Comparison of ENCODE assay signal across 8 mouse cellular contexts in genomic region chr14:16574925-16575721, GRCm38 (mm10).
DNase-seq lines count a peak whose midpoint lies in the region; ATAC-seq and TF ChIP-seq lines count a peak whose summit lies in the region.

No protein-coding gene starts in this region.

- no peak overlapping the region for H3K27ac ChIP-seq in spleen, adult 2 months (ENCODE audit: insufficient read depth, low read length)
- peak overlapping the region; percentile 82 for H3K27ac ChIP-seq in limb, embryonic 12.5 days
- H3K27ac ChIP-seq in midbrain, embryonic 12.5 days (replicated peaks): peak overlapping the region; percentile 47; the same call in 1 of the 2 replicates
- H3K27ac ChIP-seq in small intestine, adult 2 months (ENCODE audit: insufficient read depth, low read depth, low read length): 0 out of 2 replicates have a peak overlapping the region, but pooled peaks have one; percentile 20

- TF ChIP-seq POLR2A in spleen, adult 2 months (IDR thresholded peaks at IDR 0.05; ENCODE audit: low read depth, low read length): no peak
- TF ChIP-seq POLR2A in small intestine, adult 2 months (IDR thresholded peaks at IDR 0.05; ENCODE audit: low read depth, low read length): no peak; the same call in 1 of the 2 replicates

- DNase-seq in spleen, adult 2 months (ENCODE audit: low read depth in 1 of 2, low spot score in 2 of 2): no peak
- no peak for DNase-seq in spleen, adult 12 weeks (ENCODE audit: low spot score)
- peak; percentile 37 for DNase-seq in fat pad, adult 2 months (ENCODE audit: extremely low read depth, low read depth, low spot score)
- peak; percentile 91 for DNase-seq in heart, adult 9 months (ENCODE audit: low spot score in 2 of 2)
- peak; percentile 88 to 93 for DNase-seq in kidney, adult 8-10 months

- peak overlapping the region; percentile 90 for H3K4me2 ChIP-seq in limb, embryonic 12.5 days
- peak overlapping the region; percentile 84 for H3K4me2 ChIP-seq in midbrain, embryonic 12.5 days (replicated peaks)

- 4% methylated on average over 52 of the region's 52 CpGs for WGBS in spleen, adult 2 months
- 1% methylated on average over 52 of the region's 52 CpGs for WGBS in limb, embryonic 12.5 days
- WGBS in midbrain, embryonic 12.5 days: under 1% methylated on average over 52 of the region's 52 CpGs
- 1% methylated on average over 52 of the region's 52 CpGs for WGBS in small intestine, adult 2 months

- no peak for TF ChIP-seq CTCF in spleen, adult 2 months (IDR thresholded peaks at IDR 0.05; ENCODE audit: extremely low read depth, insufficient read depth, insufficient read length, insufficient replicate concordance)
- no peak for TF ChIP-seq CTCF in small intestine, adult 2 months (IDR thresholded peaks at IDR 0.05; ENCODE audit: extremely low read depth, insufficient read length, insufficient replicate concordance, low read depth, low read length)

- peak overlapping the region; percentile 58 for H3K9ac ChIP-seq in limb, embryonic 12.5 days (replicated peaks)
- peak overlapping the region; percentile 58 for H3K9ac ChIP-seq in midbrain, embryonic 12.5 days (replicated peaks)

- no peaks in the 10 kb centered on the region for H3K36me3 ChIP-seq in spleen, adult 2 months (ENCODE audit: control insufficient read depth, insufficient read depth, low read length)
- H3K36me3 ChIP-seq in limb, embryonic 12.5 days: no peaks in the 10 kb centered on the region
- H3K36me3 ChIP-seq in midbrain, embryonic 12.5 days: no peaks in the 10 kb centered on the region
- H3K36me3 ChIP-seq in small intestine, adult 2 months (ENCODE audit: control insufficient read depth, insufficient read depth, low read length): no peaks in the 10 kb centered on the region

- H3K4me1 ChIP-seq in spleen, adult 2 months (ENCODE audit: control insufficient read depth, insufficient read depth, insufficient read length): peaks cover 2% of the 10 kb centered on the region; the same call in 1 of the 2 replicates
- H3K4me1 ChIP-seq in limb, embryonic 12.5 days (replicated peaks): peaks cover 24% of the 10 kb centered on the region; the same call in 1 of the 2 replicates
- H3K4me1 ChIP-seq in midbrain, embryonic 12.5 days: peaks cover 18% of the 10 kb centered on the region; the same call in 1 of the 2 replicates
- no peaks in the 10 kb centered on the region for H3K4me1 ChIP-seq in small intestine, adult 2 months (ENCODE audit: control insufficient read depth, insufficient read depth, insufficient read length, low read length)

- H3K4me3 ChIP-seq in spleen, adult 2 months (ENCODE audit: extremely low read depth, insufficient read depth, insufficient read length): peak overlapping the region; percentile 39
- H3K4me3 ChIP-seq in limb, embryonic 12.5 days (replicated peaks): peak overlapping the region; percentile 57
- peak overlapping the region; percentile 58 for H3K4me3 ChIP-seq in midbrain, embryonic 12.5 days
- H3K4me3 ChIP-seq in small intestine, adult 2 months (ENCODE audit: low read depth, low read length): peak overlapping the region; percentile 62

- no peaks in the 10 kb centered on the region for H3K9me3 ChIP-seq in limb, embryonic 12.5 days
- H3K9me3 ChIP-seq in midbrain, embryonic 12.5 days: no peaks in the 10 kb centered on the region

- H3K27me3 ChIP-seq in spleen, adult 2 months (ENCODE audit: control insufficient read depth, insufficient read depth, low read length): no peaks in the 10 kb centered on the region; the same call in 1 of the 2 replicates
- peaks cover 48% of the 10 kb centered on the region for H3K27me3 ChIP-seq in limb, embryonic 12.5 days
- H3K27me3 ChIP-seq in midbrain, embryonic 12.5 days: peaks cover 33% of the 10 kb centered on the region
- peaks cover 15% of the 10 kb centered on the region for H3K27me3 ChIP-seq in small intestine, adult 2 months (ENCODE audit: control insufficient read depth, insufficient read depth, low read length)

- ATAC-seq in limb, embryonic 12.5 days (ENCODE audit: insufficient number of reproducible peaks, insufficient read depth, low FRiP score, low TSS enrichment, low read depth): peak; percentile 83
- ATAC-seq in midbrain, embryonic 12.5 days (ENCODE audit: low FRiP score, low read depth): peak; percentile 93

Comparison
In these comparisons a context has a peak if more than half of its experiments do, and no peak if none do; other contexts are left out.
1. DNase-seq: peak in fat pad, adult 2 months (single experiment), heart, adult 9 months (2 of 2) and kidney, adult 8-10 months (2 of 2); none in spleen, adult 2 months (0 of 2) and spleen, adult 12 weeks (single experiment).
2. Peak in every context shown above with its lines, with median percentiles within 50 percentile points of each other: H3K4me3 ChIP-seq.